Mouse (Mus musculus) heart, adult 2 months (tissue): Measurements from ENCODE around the gene Gm136.

Source experiments
- CTCF ChIP-seq: fragments of 200-600 bp; IDR thresholded peaks from 2 replicates; pipeline ENCODE4 v1.8.1; 2022; ENCODE audit warnings: antibody characterized with exemption, mild to moderate bottlenecking, moderate library complexity
- EP300 ChIP-seq: fragments of 200-500 bp; IDR thresholded peaks from 2 replicates; pipeline ENCODE4 v1.6.1; 2011; ENCODE audit warnings: low read depth, low read length, control low read depth; ENCODE audit not compliant: insufficient read depth
- POLR2A ChIP-seq: fragments of 200-500 bp; IDR thresholded peaks from 2 replicates; pipeline ENCODE4 v1.6.1; 2011; ENCODE audit warnings: mild to moderate bottlenecking, low read depth, low read length, control low read depth; ENCODE audit not compliant: insufficient read depth

DNA sequence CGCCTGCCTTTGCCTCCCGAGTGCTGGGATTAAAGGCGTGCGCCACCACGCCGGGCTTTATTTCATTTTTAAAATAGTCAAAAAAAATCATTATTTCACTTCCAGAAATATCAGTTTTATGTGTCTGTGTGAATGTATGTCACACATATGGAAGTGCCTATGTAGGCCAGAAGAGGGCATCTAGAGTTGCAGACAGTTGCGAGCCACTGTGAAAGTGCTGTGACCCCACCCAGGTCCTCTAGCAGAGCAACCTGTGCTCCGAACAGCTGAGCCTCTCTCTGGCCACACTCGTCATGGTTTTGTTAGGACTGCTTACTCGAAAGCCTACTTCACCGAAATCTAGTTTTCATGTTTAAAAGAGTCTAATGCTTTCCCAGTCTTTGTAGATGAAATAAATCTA lies 53.8 kb downstream of the Gm136 start:
- TF ChIP-seq EP300: no peak
- TF ChIP-seq POLR2A: no peak
- no peak for TF ChIP-seq CTCF
